Mouse (Mus musculus): ENCODE measurements around the gene Arrdc1.

DNA sequence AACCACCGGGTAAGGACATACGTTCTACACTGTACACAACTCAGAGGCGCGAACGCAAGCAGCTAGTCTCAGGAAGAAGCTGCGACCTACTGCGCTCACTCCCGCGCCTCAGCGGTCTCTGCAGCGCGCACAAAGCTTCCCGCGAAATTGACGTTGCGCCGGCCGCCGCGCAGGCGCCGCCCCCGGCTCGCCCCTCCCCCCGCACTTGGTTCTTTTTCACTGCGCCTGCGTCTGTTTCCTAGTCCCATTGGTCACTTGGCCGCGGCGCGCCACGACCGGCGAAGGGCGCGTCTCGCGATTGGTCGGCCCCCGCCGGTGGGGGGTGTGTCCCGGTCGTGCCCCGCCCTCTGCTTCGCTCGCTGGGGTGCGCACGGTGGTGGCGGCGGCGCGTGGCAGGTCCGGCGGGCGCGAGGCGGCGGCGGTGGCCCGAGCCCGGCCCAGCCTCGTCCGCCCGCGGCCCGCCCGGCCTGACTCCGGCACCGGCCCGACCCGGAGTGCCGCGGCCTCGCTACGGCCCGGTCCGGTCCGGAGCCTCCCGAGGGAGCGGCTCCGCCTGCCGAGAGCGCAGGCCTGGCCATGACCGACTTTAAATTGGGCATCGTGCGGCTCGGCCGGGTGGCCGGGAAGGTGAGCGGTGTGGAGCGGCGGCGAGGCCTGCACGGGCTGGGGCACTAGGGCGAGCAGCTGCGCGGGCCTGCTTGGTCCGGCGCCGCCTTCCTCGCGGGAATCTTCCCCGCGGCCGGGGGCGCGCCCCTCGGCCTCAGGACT, 14.6 kb upstream of the Arrdc1 start, which contains the start of gene Zmynd19:
- TF ChIP-seq GATA1 (IDR thresholded peaks at IDR 0.05; ENCODE audit: low read length) (no peak), TAL1 (IDR thresholded peaks at IDR 0.05; ENCODE audit: low read length) (no peak)

Data from erythroblast, embryonic 14.5 days (primary cell).